Mouse (Mus musculus) testis, postnatal 14 days (tissue): ENCODE data around the gene Adcy5.

Experiments
- DNase-seq: peaks from one replicate; pipeline ENCODE4 v3.0.0; 2021; ENCODE audit warnings: low spot score

Adcy5 gene

GRCm38 (mm10) chr16:35317460-35317859 lies 162.8 kb downstream of the Adcy5 start:
- DNase-seq: no peak

- DNase-seq: no peak
These were observed 163.7 kb downstream of the Adcy5 start for GRCm38 (mm10) chr16:35318397-35318796.

- no peak for DNase-seq
These were observed 164.7 kb downstream of the Adcy5 start for GRCm38 (mm10) chr16:35319335-35319734.

- DNase-seq: no peak
These were observed 165.1 kb downstream of the Adcy5 start for GRCm38 (mm10) chr16:35319773-35320172.

GRCm38 (mm10) chr16:35330451-35330850 lies 175.8 kb downstream of the Adcy5 start:
- no peak for DNase-seq
